Mouse (Mus musculus): Measurements from ENCODE around the gene Sphk1. TPM values are rescaled to one million over a fixed set of nuclear protein-coding genes. Genes with fewer than 3 reads are reported as not detected.

Sphk1 gene
- polyA plus RNA-seq, 1 experiment from 2014 or later = 11.0 TPM

GRCm38 (mm10) chr11:116493795-116494252 is 36.9 kb upstream of the Sphk1 start, which contains the start of gene Prpsap1:
Gene Prpsap1 (minus strand): TSS chr11:116494202.
- WGBS = 26% methylated on average over 4 of the region's 4 CpGs
- no peak for ATAC-seq (ENCODE audit: low FRiP score, low read depth)
- H3K27ac ChIP-seq (replicated peaks) = no peak within 1 kb of the TSS

DNA sequence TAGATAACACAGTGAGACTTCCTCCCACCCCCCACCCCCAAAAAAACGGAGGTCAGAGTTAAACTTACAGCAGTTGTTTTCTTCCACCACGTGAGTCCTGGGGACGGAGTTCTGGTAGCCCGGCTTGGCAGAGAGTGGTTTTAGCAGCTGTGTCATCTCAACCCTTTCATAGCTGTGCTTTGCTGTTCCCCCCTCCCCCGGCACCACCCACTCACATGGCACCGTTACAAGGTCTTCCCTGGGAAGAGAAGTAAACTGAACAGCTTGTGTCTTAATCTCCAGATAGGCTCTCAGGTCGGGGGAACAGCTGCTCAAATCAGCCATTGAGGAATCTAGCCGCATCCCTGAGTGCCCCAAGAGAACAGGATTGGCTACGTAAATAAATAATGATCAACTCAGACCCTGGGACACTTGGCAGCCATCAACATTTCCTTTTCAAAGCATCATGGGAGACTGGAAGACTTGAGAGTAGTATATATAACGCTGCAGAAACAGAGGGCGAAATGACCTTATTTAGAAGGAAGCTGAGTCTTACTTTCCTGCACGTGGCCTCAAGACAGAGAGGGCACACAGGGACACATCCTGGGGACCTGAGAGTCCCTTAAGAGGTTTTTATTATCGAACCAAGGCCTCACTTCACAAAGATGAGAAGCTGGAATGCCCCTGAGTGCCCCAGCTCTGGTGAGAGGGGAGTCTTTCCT is 36.1 kb upstream of the Sphk1 start:
- ATAC-seq (ENCODE audit: low FRiP score, low read depth) = no peak
- H3K36me3 ChIP-seq = no peaks in the 10 kb centered on the region
- 38% methylated on average over 13 of the region's 13 CpGs for WGBS
- no peak overlapping the region for H3K9ac ChIP-seq
- peaks cover 16% of the 10 kb centered on the region for H3K4me1 ChIP-seq (replicated peaks)
- H3K4me3 ChIP-seq = no peak overlapping the region
- H3K9me3 ChIP-seq = no peaks in the 10 kb centered on the region
- no peak overlapping the region for H3K27ac ChIP-seq (replicated peaks)
- no peak overlapping the region for H3K4me2 ChIP-seq
- H3K27me3 ChIP-seq = no peaks in the 10 kb centered on the region

More at GRCm38 (mm10) chr11:116493795-116494252, 36.9 kb upstream of the Sphk1 start, which contains the start of gene Prpsap1:
- Histone ChIP-seq H3K36me3 (no peaks in the 10 kb centered on the region), H3K4me2 (no peak within 1 kb of the TSS), H3K4me3 (no peak within 1 kb of the TSS), H3K9ac (no peak within 1 kb of the TSS), H3K4me1 (replicated peaks) (peaks cover 23% of the 10 kb centered on the region), H3K27me3 (no peaks in the 10 kb centered on the region), H3K9me3 (no peaks in the 10 kb centered on the region)

- Histone ChIP-seq H3K4me3 (no peak overlapping the region), H3K4me2 (no peak overlapping the region), H3K9ac (no peak overlapping the region), H3K27ac (replicated peaks) (no peak overlapping the region), H3K27me3 (no peaks in the 10 kb centered on the region), H3K4me1 (replicated peaks) (peaks cover 16% of the 10 kb centered on the region; the same call in 1 of the 2 replicates), H3K36me3 (no peaks in the 10 kb centered on the region), H3K9me3 (no peaks in the 10 kb centered on the region)
- no peak for ATAC-seq (ENCODE audit: low FRiP score, low read depth)
- 93% methylated on average over 4 of the region's 4 CpGs for WGBS
These were observed 33.4 kb upstream of the Sphk1 start for GRCm38 (mm10) chr11:116497313-116497712.

DNA sequence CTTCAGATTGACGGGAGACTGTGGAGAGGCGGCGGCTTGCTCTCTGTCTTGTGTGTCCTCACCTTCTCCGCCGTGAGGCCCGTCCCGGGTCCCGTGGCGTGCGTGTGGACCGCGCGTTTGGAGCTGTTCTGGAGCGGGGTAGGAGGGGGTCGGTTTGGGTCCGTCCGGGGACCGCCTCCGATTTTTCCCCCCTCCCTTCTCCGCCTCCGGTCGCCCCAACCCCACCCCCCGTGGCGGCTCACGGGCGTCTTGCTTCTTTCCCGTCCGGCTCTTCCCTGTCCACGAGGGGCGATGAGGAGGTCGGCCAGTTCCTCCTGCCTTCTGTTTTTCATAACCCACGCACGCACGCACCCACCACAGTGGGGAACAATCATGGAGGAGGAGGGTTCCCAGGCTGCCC is 32.1 kb upstream of the Sphk1 start:
- WGBS = 25% methylated on average over 33 of the region's 34 CpGs
- H3K4me3 ChIP-seq = peak overlapping the region; percentile 24
- H3K9ac ChIP-seq = no peak overlapping the region
- H3K4me1 ChIP-seq (replicated peaks) = peaks cover 16% of the 10 kb centered on the region; the same call in 1 of the 2 replicates
- H3K9me3 ChIP-seq = no peaks in the 10 kb centered on the region
- H3K4me2 ChIP-seq = peak overlapping the region; percentile 52
- H3K36me3 ChIP-seq = no peaks in the 10 kb centered on the region
- ATAC-seq (ENCODE audit: low FRiP score, low read depth) = no peak
- H3K27me3 ChIP-seq = no peaks in the 10 kb centered on the region
- no peak overlapping the region for H3K27ac ChIP-seq (replicated peaks)

GRCm38 (mm10) chr11:116499018-116499417 is 31.7 kb upstream of the Sphk1 start:
- H3K27ac ChIP-seq (replicated peaks) = no peak overlapping the region
- no peaks in the 10 kb centered on the region for H3K9me3 ChIP-seq
- H3K4me3 ChIP-seq = peak overlapping the region; percentile 24
- 49% methylated on average over 6 of the region's 6 CpGs for WGBS
- no peaks in the 10 kb centered on the region for H3K27me3 ChIP-seq
- no peak overlapping the region for H3K9ac ChIP-seq
- H3K36me3 ChIP-seq = no peaks in the 10 kb centered on the region
- ATAC-seq (ENCODE audit: low FRiP score, low read depth) = no peak
- peaks cover 16% of the 10 kb centered on the region; the same call in 1 of the 2 replicates for H3K4me1 ChIP-seq (replicated peaks)
- peak overlapping the region; percentile 52 for H3K4me2 ChIP-seq

DNA sequence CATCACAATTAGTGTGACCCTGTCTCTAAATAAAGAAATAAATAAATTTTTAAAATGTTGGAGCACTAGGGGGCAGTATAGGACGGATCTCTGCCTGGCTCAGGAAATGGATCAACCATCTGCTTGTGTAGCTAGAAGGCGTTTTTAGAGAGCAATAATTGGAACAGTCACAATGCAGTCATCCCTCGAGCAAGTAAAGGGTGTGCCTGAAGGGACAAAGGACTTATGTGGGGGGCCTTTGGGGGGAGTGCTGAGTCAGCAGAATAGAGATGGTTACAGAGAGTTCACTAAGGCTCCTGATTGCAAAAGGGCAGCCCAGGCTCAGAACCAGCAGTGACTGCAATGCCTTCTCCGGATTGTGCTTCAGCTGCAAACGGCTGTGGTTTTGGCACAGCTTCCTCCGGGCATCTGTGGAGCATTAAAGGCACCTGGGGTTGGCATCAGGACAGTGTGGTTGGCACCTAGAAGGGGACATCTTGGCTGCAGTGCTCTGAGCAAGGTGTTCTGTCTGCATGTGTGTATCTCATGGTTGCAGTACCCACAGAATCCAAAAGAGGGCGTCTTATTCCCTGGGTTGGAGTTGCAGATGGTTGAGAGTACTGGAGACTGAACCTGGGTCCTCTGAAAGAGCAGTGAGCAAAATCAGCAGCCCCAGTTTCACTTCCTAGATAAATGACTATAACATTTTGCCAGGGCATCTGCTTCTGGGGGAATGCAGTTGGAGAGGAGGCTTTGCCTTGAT is 29.5 kb upstream of the Sphk1 start:
- no peak overlapping the region for H3K4me3 ChIP-seq
- 22% methylated on average over 7 of the region's 7 CpGs for WGBS
- H3K4me2 ChIP-seq = peak overlapping the region; percentile 24; the same call in 1 of the 2 replicates
- H3K36me3 ChIP-seq = no peaks in the 10 kb centered on the region
- ATAC-seq (ENCODE audit: low FRiP score, low read depth) = no peak
- no peaks in the 10 kb centered on the region for H3K9me3 ChIP-seq
- no peaks in the 10 kb centered on the region for H3K27me3 ChIP-seq
- H3K4me1 ChIP-seq (replicated peaks) = peaks cover 8% of the 10 kb centered on the region; the same call in 1 of the 2 replicates
- peak overlapping the region; percentile 28; the same call in 1 of the 2 replicates for H3K27ac ChIP-seq (replicated peaks)
- H3K9ac ChIP-seq = no peak overlapping the region

- no peak for ATAC-seq (ENCODE audit: low FRiP score, low read depth)
- Histone ChIP-seq H3K4me1 (replicated peaks) (peaks cover 4% of the 10 kb centered on the region; the same call in 1 of the 2 replicates), H3K9ac (no peak overlapping the region), H3K36me3 (no peaks in the 10 kb centered on the region), H3K4me2 (no peak overlapping the region), H3K9me3 (no peaks in the 10 kb centered on the region), H3K4me3 (no peak overlapping the region), H3K27ac (replicated peaks) (no peak overlapping the region), H3K27me3 (no peaks in the 10 kb centered on the region)
- 89% methylated on average over 17 of the region's 17 CpGs for WGBS
These were observed 26.2 kb upstream of the Sphk1 start for GRCm38 (mm10) chr11:116504516-116504915.

- H3K4me2 ChIP-seq = no peak overlapping the region
- H3K9ac ChIP-seq = no peak overlapping the region
- no peak overlapping the region for H3K4me3 ChIP-seq
- H3K27ac ChIP-seq (replicated peaks) = no peak overlapping the region
- H3K27me3 ChIP-seq = no peaks in the 10 kb centered on the region
- H3K36me3 ChIP-seq = no peaks in the 10 kb centered on the region
- 75% methylated on average over 5 of the region's 5 CpGs for WGBS
- no peak for ATAC-seq (ENCODE audit: low FRiP score, low read depth)
- peaks cover 4% of the 10 kb centered on the region; the same call in 1 of the 2 replicates for H3K4me1 ChIP-seq (replicated peaks)
- H3K9me3 ChIP-seq = no peaks in the 10 kb centered on the region
These were observed 25.2 kb upstream of the Sphk1 start for GRCm38 (mm10) chr11:116505573-116505972.

- Histone ChIP-seq H3K4me1 (replicated peaks) (no peaks in the 10 kb centered on the region), H3K27ac (replicated peaks) (no peak overlapping the region), H3K36me3 (no peaks in the 10 kb centered on the region), H3K9me3 (no peaks in the 10 kb centered on the region), H3K4me3 (no peak overlapping the region), H3K9ac (no peak overlapping the region), H3K4me2 (no peak overlapping the region), H3K27me3 (no peaks in the 10 kb centered on the region)
- 80% methylated on average over 17 of the region's 17 CpGs for WGBS
- ATAC-seq (ENCODE audit: low FRiP score, low read depth) = no peak
These were observed 24.4 kb upstream of the Sphk1 start for GRCm38 (mm10) chr11:116506151-116506875.

- no peak overlapping the region for H3K9ac ChIP-seq
- no peak overlapping the region for H3K4me3 ChIP-seq
- 71% methylated on average over 2 of the region's 2 CpGs for WGBS
- H3K4me2 ChIP-seq = no peak overlapping the region
- no peaks in the 10 kb centered on the region for H3K27me3 ChIP-seq
- H3K27ac ChIP-seq (replicated peaks) = no peak overlapping the region
- no peaks in the 10 kb centered on the region for H3K9me3 ChIP-seq
- no peaks in the 10 kb centered on the region for H3K36me3 ChIP-seq
- ATAC-seq (ENCODE audit: low FRiP score, low read depth) = no peak
- H3K4me1 ChIP-seq (replicated peaks) = no peaks in the 10 kb centered on the region
These were observed 22.0 kb upstream of the Sphk1 start for GRCm38 (mm10) chr11:116508689-116509088.

DNA sequence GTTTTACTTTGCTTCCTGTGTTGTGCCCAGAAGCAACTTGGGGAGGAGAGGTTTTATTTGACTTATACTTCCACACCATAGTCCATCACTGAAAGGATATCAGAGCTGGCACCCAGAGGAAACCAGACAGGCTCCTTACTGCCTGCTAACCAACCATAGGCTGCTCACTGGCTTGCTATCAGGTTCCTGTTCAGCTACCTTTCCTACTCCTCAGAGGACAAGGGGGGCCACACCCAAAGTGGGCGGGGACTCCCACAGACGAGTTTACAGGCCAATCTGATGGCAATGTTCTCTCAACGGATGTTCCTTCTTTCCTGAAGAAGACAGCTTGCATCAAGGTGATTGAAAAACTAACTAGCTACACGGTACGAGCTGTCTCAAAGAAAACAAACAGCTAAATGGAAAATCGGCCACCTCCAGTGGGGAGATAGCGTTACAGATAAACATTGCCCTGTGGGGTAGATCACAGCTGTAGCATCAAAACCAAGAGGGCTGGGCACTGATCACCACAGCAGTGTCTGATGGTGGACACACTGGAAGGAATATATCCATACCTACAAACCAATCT is 19.3 kb upstream of the Sphk1 start:
- no peak overlapping the region for H3K4me2 ChIP-seq

More for the DNA sequence above, 19.3 kb upstream of the Sphk1 start:
- WGBS = 65% methylated on average over 7 of the region's 7 CpGs
- no peaks in the 10 kb centered on the region; the same call in 1 of the 2 replicates for H3K4me1 ChIP-seq (replicated peaks)
- no peak overlapping the region for H3K4me3 ChIP-seq
- H3K9me3 ChIP-seq = no peaks in the 10 kb centered on the region
- no peak for ATAC-seq (ENCODE audit: low FRiP score, low read depth)
- H3K27me3 ChIP-seq = no peaks in the 10 kb centered on the region
- H3K9ac ChIP-seq = no peak overlapping the region
- H3K27ac ChIP-seq (replicated peaks) = no peak overlapping the region
- H3K36me3 ChIP-seq = no peaks in the 10 kb centered on the region

Data from hindbrain, embryonic 15.5 days (tissue).